8 mouse cellular contexts compared by ENCODE assay signal in the genomic region with DNA sequence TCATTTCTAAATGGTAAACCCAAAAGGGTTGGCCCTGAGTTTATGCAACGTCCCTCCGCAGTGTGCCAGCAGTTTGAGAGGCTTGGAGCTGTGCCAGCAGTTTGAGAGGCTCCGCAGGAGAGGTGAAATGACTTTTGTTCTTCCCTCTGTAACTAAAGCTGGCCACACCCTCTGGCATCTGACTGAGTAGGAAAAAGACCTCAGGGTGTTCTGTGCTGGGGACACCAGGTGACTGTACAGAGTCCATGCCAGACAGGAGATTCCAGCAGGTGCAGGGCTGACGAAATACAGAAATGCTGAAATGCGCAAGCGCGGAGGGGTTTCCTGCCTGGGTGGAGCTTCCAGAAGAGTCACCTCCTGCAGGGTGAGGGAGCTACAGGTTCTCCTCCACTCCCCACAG. TPM values are rescaled to one million over a fixed set of nuclear protein-coding genes. Genes with fewer than 3 reads are reported as not detected.
DNase-seq lines count a peak whose midpoint lies in the region; ATAC-seq lines count a peak whose summit lies in the region.

No protein-coding gene starts in this region.

- no peak for ATAC-seq in limb, embryonic 13.5 days (ENCODE audit: low FRiP score, low read depth)
- ATAC-seq in heart, embryonic 11.5 days (replicated peaks; ENCODE audit: insufficient number of reproducible peaks, low FRiP score, low TSS enrichment), result no peak

- no peak overlapping the region for H3K27ac ChIP-seq in limb, embryonic 13.5 days
- H3K27ac ChIP-seq in limb, embryonic 10.5 days, result no peak overlapping the region
- H3K27ac ChIP-seq in heart, embryonic 11.5 days (ENCODE audit: low read depth, low read length), result no peak overlapping the region

- no peaks in the 10 kb centered on the region for H3K9me3 ChIP-seq in limb, embryonic 13.5 days
- H3K9me3 ChIP-seq in limb, embryonic 10.5 days (replicated peaks), result no peaks in the 10 kb centered on the region
- peaks cover 5% of the 10 kb centered on the region; the same call in 1 of the 2 replicates for H3K9me3 ChIP-seq in heart, embryonic 11.5 days (replicated peaks; ENCODE audit: control insufficient read depth, low read length)

- H3K4me3 ChIP-seq in limb, embryonic 13.5 days, result no peak overlapping the region
- H3K4me3 ChIP-seq in limb, embryonic 10.5 days, result no peak overlapping the region
- H3K4me3 ChIP-seq in heart, embryonic 11.5 days (ENCODE audit: low read depth, low read length), result no peak overlapping the region

- peaks cover 31% of the 10 kb centered on the region for H3K4me1 ChIP-seq in limb, embryonic 13.5 days
- H3K4me1 ChIP-seq in limb, embryonic 10.5 days, result peaks cover 36% of the 10 kb centered on the region
- H3K4me1 ChIP-seq in heart, embryonic 11.5 days (ENCODE audit: control insufficient read depth, insufficient read depth, low read length), result peaks cover 19% of the 10 kb centered on the region

- H3K4me2 ChIP-seq in limb, embryonic 13.5 days (replicated peaks), result 0 out of 2 replicates have a peak overlapping the region, but pooled peaks have one; percentile 23
- H3K4me2 ChIP-seq in heart, embryonic 11.5 days, result peak overlapping the region; percentile 33

- WGBS in limb, embryonic 13.5 days, result 23% methylated on average over 7 of the region's 7 CpGs
- WGBS in limb, embryonic 10.5 days, result 62% methylated on average over 7 of the region's 7 CpGs
- WGBS in heart, embryonic 11.5 days (ENCODE audit: insufficient replicate concordance), result 47% methylated on average over 7 of the region's 7 CpGs

- no peaks in the 10 kb centered on the region for H3K36me3 ChIP-seq in limb, embryonic 13.5 days
- H3K36me3 ChIP-seq in limb, embryonic 10.5 days, result no peaks in the 10 kb centered on the region
- no peaks in the 10 kb centered on the region for H3K36me3 ChIP-seq in heart, embryonic 11.5 days (ENCODE audit: control insufficient read depth, insufficient read depth, low read length)

- no peak overlapping the region for H3K9ac ChIP-seq in limb, embryonic 13.5 days
- H3K9ac ChIP-seq in heart, embryonic 11.5 days (ENCODE audit: low read depth, low read length), result no peak overlapping the region

- DNase-seq in limb, embryonic 10.5 days (ENCODE audit: low spot score), result no peak
- DNase-seq in brain, adult 2 months (ENCODE audit: low read depth, low spot score), result peak; percentile 74
- DNase-seq in kidney, postnatal 25 days, result peak; percentile 91 to 95
- peak; percentile 66 to 78 for DNase-seq in natural killer cell, adult 2 months (ENCODE audit: low spot score in 2 of 2)
- peak; percentile 70 for DNase-seq in urinary bladder, postnatal 14 days (ENCODE audit: low spot score)
- DNase-seq in right cerebral cortex, postnatal 4 days, result no peak

- H3K27me3 ChIP-seq in limb, embryonic 13.5 days, result no peaks in the 10 kb centered on the region
- H3K27me3 ChIP-seq in limb, embryonic 10.5 days (ENCODE audit: low read depth, poor library complexity, severe bottlenecking), result no peaks in the 10 kb centered on the region
- 0 out of 2 replicates have a peak, but pooled peaks cover 2% of the 10 kb centered on the region for H3K27me3 ChIP-seq in heart, embryonic 11.5 days (ENCODE audit: control insufficient read depth, insufficient read depth, low read length)

RNA-seq across cellular contexts. Expression of a gene that starts 16.4 kb away (rescaled TPM):
- polyA plus RNA-seq in limb, embryonic 13.5 days (2015; fragmentation: Nextera tagmentation; extraction: Ambion mirVana), result 14.5 and 14.9 TPM in 2 replicates
- polyA plus RNA-seq in limb, embryonic 10.5 days (2016; fragmentation: Nextera tagmentation; extraction: Ambion mirVana), result 6.7 and 7.1 TPM in 2 replicates
- 14.7 and 17.3 TPM in 2 replicates for polyA plus RNA-seq in heart, embryonic 11.5 days (2014; fragmentation: Nextera tagmentation; extraction: Ambion mirVana)

RNA-seq across cellular contexts. Expression of a gene that starts 50.6 kb away (rescaled TPM):
- polyA plus RNA-seq in limb, embryonic 13.5 days (2015; fragmentation: Nextera tagmentation; extraction: Ambion mirVana), result 9.5 and 10.1 TPM in 2 replicates
- 6.2 and 10.1 TPM in 2 replicates for polyA plus RNA-seq in limb, embryonic 10.5 days (2016; fragmentation: Nextera tagmentation; extraction: Ambion mirVana)
- polyA plus RNA-seq in heart, embryonic 11.5 days (2014; fragmentation: Nextera tagmentation; extraction: Ambion mirVana), result 3.2 and 4.0 TPM in 2 replicates

Comparison
In these comparisons a context has a peak if more than half of its experiments do, and no peak if none do; other contexts are left out.
1. DNase-seq: peak in brain, adult 2 months (single experiment), kidney, postnatal 25 days (2 of 2), natural killer cell, adult 2 months (2 of 2) and urinary bladder, postnatal 14 days (single experiment); none in limb, embryonic 10.5 days (single experiment) and right cerebral cortex, postnatal 4 days (single experiment).